Mouse (Mus musculus) liver, embryonic 12.5 days (tissue): Measurements from ENCODE around the gene Gpatch2. TPM values are rescaled to one million over a fixed set of nuclear protein-coding genes. Genes with fewer than 3 reads are reported as not detected.

ENCODE experiments used
- ATAC-seq: fragments of 200-750 bp; cut with Nextera tagmentation; 2 replicates; pipeline ENCODE4 v1.8.0; 2017; ENCODE audit warnings: moderate number of reproducible peaks, mild to moderate bottlenecking, moderate library complexity
- H3K27ac ChIP-seq: fragments of 300-500 bp; sonication (generic); 2 replicates; pipeline ENCODE4 v1.5.1; 2016; ENCODE audit warnings: mild to moderate bottlenecking
- H3K27me3 ChIP-seq: fragments of 300-500 bp; sonication (generic); replicated peaks from 2 replicates; pipeline ENCODE4 v1.6.1; 2016; ENCODE audit warnings: mild to moderate bottlenecking, moderate library complexity
- H3K36me3 ChIP-seq: fragments of 300-500 bp; sonication (generic); 2 replicates; pipeline ENCODE4 v1.6.1; 2016; ENCODE audit warnings: mild to moderate bottlenecking, moderate library complexity
- H3K4me1 ChIP-seq: fragments of 300-500 bp; sonication (generic); 2 replicates; pipeline ENCODE4 v1.6.1; 2016
- H3K4me2 ChIP-seq: fragments of 300-500 bp; sonication (generic); 2 replicates; pipeline ENCODE4 v1.6.1; 2016; ENCODE audit warnings: mild to moderate bottlenecking, moderate library complexity
- H3K4me3 ChIP-seq: fragments of 300-500 bp; sonication (generic); 2 replicates; pipeline ENCODE4 v1.5.1; 2016; ENCODE audit warnings: mild to moderate bottlenecking, moderate library complexity
- H3K9ac ChIP-seq: fragments of 300-500 bp; sonication (generic); 2 replicates; pipeline ENCODE4 v1.6.1; 2016; ENCODE audit warnings: mild to moderate bottlenecking, moderate library complexity
- H3K9me3 ChIP-seq: fragments of 300-500 bp; sonication (generic); replicated peaks from 2 replicates; pipeline ENCODE4 v1.6.1; 2016; ENCODE audit warnings: mild to moderate bottlenecking, moderate library complexity
- WGBS: fragments of 180-500 bp; shearing (Covaris S2); methylation state at CpG from one replicate; pipeline ENCODE4 v1.1.7; 2016; ENCODE audit not compliant: insufficient replicate concordance; 5-methylcytosine and 5-hydroxymethylcytosine counted together
- polyA plus RNA-seq: library from polyadenylated mRNA; unstranded; fragments of >200 nt; fragmentation: Nextera tagmentation; extraction: Ambion mirVana; gene quantifications from 2 replicates; pipeline ENCODE4 v1.2.1, GENCODE M21; 2016

The Gpatch2 gene
- 8.4 and 9.8 TPM in 2 replicates for polyA plus RNA-seq

GRCm38 (mm10) chr1:187215181-187216116 lies at the start of gene Gpatch2, which contains the start of gene Spata17:
TSS of gene Gpatch2 (plus strand) at chr1:187215508.
TSS of gene Spata17 (minus strand) at chr1:187215465.
- peak; percentile 92 for ATAC-seq
- Histone ChIP-seq H3K36me3 (no peaks in the 10 kb centered on the region), H3K9me3 (no peaks in the 10 kb centered on the region), H3K4me3 (peak within 1 kb of the TSS; percentile 83), H3K4me1 (peaks cover 19% of the 10 kb centered on the region), H3K27me3 (no peaks in the 10 kb centered on the region), H3K27ac (peak within 1 kb of the TSS; percentile 42), H3K4me2 (peak within 1 kb of the TSS; percentile 81), H3K9ac (peak within 1 kb of the TSS; percentile 85)
- WGBS, result under 1% methylated on average over 58 of the region's 58 CpGs

DNA sequence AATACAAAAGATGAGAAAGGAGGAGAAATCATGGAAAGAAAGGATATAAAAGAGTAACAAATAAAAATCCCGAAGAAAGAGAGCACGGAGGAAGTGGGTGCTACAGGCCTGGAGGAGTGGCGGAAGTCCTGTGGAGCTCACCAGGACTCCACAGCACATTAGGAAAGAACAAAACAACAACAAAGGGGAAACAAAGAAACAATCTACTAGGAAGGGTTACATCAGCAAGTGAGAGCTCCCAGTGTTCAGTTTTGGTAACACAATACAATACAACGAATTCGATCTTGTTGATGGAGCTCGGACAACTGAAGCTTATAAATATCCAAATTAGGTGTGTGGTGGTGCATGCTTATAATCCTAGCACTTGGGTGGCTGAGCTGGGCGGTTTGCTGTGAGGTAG lies 45.7 kb upstream of the Gpatch2 start:
- Histone ChIP-seq H3K27me3 (no peaks in the 10 kb centered on the region), H3K36me3 (no peaks in the 10 kb centered on the region), H3K4me3 (no peak overlapping the region), H3K4me1 (no peaks in the 10 kb centered on the region), H3K9ac (no peak overlapping the region), H3K27ac (no peak overlapping the region), H3K4me2 (no peak overlapping the region), H3K9me3 (no peaks in the 10 kb centered on the region)
- WGBS, result 69% methylated on average over 7 of the region's 7 CpGs
- ATAC-seq, result no peak

- Histone ChIP-seq H3K4me1 (no peaks in the 10 kb centered on the region), H3K4me3 (no peak overlapping the region), H3K36me3 (no peaks in the 10 kb centered on the region), H3K9me3 (no peaks in the 10 kb centered on the region), H3K4me2 (no peak overlapping the region), H3K27me3 (no peaks in the 10 kb centered on the region), H3K9ac (no peak overlapping the region), H3K27ac (no peak overlapping the region)
- no peak for ATAC-seq
- 40% methylated on average over 3 of the region's 3 CpGs for WGBS
Observed at GRCm38 (mm10) chr1:187170361-187170760, 44.9 kb upstream of the Gpatch2 start.

- Histone ChIP-seq H3K4me3 (no peak overlapping the region), H3K27ac (no peak overlapping the region), H3K9me3 (no peaks in the 10 kb centered on the region), H3K36me3 (no peaks in the 10 kb centered on the region), H3K4me1 (no peaks in the 10 kb centered on the region), H3K27me3 (no peaks in the 10 kb centered on the region), H3K9ac (no peak overlapping the region), H3K4me2 (no peak overlapping the region)
- ATAC-seq, result no peak
- WGBS, result 85% methylated on average over 1 of the region's 1 CpGs
Observed at GRCm38 (mm10) chr1:187175991-187176390, 39.3 kb upstream of the Gpatch2 start.

DNA sequence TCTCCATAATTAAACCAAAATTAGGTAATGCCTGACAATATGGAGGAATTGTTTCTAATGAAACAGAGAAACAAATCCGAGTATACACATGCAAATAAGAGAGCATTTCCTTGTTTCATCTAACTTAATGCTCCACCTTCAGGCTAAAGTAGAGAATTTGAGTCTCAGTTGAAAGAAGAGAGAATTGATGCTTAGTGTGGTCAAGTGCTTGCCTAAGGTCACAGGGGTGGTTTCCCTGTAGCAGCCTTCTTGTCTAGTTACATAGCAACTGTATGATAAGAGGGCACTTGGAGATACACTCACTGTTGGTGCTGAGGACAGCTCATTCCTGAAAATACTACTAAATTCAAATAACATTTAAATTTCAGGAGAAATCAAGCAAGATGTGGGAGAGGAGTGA lies 36.8 kb upstream of the Gpatch2 start:
- no peaks in the 10 kb centered on the region for H3K36me3 ChIP-seq
- H3K4me1 ChIP-seq, result no peaks in the 10 kb centered on the region
- no peak overlapping the region for H3K27ac ChIP-seq
- 55% methylated on average over 1 of the region's 1 CpGs for WGBS
- no peak overlapping the region for H3K4me3 ChIP-seq
- H3K9ac ChIP-seq, result no peak overlapping the region
- no peak overlapping the region for H3K4me2 ChIP-seq
- no peaks in the 10 kb centered on the region for H3K27me3 ChIP-seq
- no peak for ATAC-seq
- no peaks in the 10 kb centered on the region for H3K9me3 ChIP-seq

DNA sequence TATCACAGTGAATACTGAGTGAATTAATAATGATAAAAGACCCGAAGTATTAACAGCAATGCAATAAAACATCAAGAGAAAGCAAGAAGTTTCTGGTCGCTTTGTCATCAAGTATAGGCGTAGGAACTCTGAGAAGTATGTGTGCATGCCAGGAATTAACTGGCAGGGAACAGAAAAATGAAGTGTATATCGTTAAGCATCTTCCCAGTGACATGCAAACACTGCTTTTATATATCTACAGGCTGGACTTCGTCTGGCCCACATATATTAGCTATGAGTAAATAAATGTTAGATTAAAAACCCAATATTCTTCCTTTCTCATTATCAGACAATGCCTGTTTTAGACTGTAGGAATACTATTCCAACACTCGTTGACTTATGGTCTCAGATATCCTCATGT lies 9.8 kb upstream of the Gpatch2 start:
- no peaks in the 10 kb centered on the region for H3K9me3 ChIP-seq
- 61% methylated on average over 6 of the region's 6 CpGs for WGBS
- H3K4me3 ChIP-seq, result no peak overlapping the region
- no peak overlapping the region for H3K9ac ChIP-seq
- no peak for ATAC-seq
- no peaks in the 10 kb centered on the region for H3K27me3 ChIP-seq
- no peak overlapping the region for H3K27ac ChIP-seq
- no peaks in the 10 kb centered on the region for H3K4me1 ChIP-seq
- no peaks in the 10 kb centered on the region for H3K36me3 ChIP-seq
- H3K4me2 ChIP-seq, result no peak overlapping the region

DNA sequence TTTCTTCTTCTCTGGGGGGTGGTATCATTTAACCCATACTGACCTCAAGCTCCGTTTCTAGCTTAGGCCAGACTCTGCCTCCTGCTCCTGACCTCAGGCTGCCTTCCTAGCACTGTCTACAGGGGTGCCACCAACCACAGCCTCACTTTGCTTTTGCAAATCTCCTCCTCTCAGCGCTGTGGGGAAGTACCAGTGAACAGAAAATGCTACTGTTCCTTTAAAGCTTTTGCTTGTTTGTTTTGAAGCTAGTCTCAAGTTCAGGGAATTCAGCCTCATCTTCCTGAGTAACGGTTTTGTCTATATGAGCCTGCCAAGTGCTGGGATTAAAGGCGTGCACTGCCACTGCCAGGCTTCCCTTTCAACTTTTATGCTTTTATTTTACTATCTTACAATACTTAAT lies 5.8 kb upstream of the Gpatch2 start:
- Histone ChIP-seq H3K4me3 (no peak overlapping the region), H3K36me3 (no peaks in the 10 kb centered on the region), H3K4me2 (no peak overlapping the region), H3K9me3 (no peaks in the 10 kb centered on the region), H3K27ac (no peak overlapping the region), H3K27me3 (no peaks in the 10 kb centered on the region), H3K4me1 (no peaks in the 10 kb centered on the region), H3K9ac (no peak overlapping the region)
- ATAC-seq, result no peak
- 41% methylated on average over 4 of the region's 4 CpGs for WGBS

- no peaks in the 10 kb centered on the region for H3K9me3 ChIP-seq
- H3K4me3 ChIP-seq, result no peak overlapping the region
- H3K9ac ChIP-seq, result no peak overlapping the region
- no peak overlapping the region for H3K4me2 ChIP-seq
- no peaks in the 10 kb centered on the region for H3K27me3 ChIP-seq
- 71% methylated on average over 4 of the region's 4 CpGs for WGBS
- no peak for ATAC-seq
- H3K4me1 ChIP-seq, result peaks cover under 1% of the 10 kb centered on the region; the same call in 1 of the 2 replicates
- no peaks in the 10 kb centered on the region for H3K36me3 ChIP-seq
- no peak overlapping the region for H3K27ac ChIP-seq
Observed at GRCm38 (mm10) chr1:187210736-187211135, 4.6 kb upstream of the Gpatch2 start.

GRCm38 (mm10) chr1:187216620-187217410 lies 1.5 kb downstream of the Gpatch2 start:
- no peak for ATAC-seq
- no peaks in the 10 kb centered on the region for H3K36me3 ChIP-seq

GRCm38 (mm10) chr1:187220756-187221155 lies 5.4 kb downstream of the Gpatch2 start:
- Histone ChIP-seq H3K9ac (no peak overlapping the region), H3K4me3 (no peak overlapping the region), H3K27me3 (no peaks in the 10 kb centered on the region), H3K4me1 (peaks cover 22% of the 10 kb centered on the region), H3K9me3 (no peaks in the 10 kb centered on the region), H3K4me2 (no peak overlapping the region), H3K27ac (no peak overlapping the region), H3K36me3 (peaks cover 3% of the 10 kb centered on the region)
- WGBS, result 76% methylated on average over 6 of the region's 6 CpGs
- ATAC-seq, result no peak

More at GRCm38 (mm10) chr1:187216620-187217410, 1.5 kb downstream of the Gpatch2 start:
- H3K27ac ChIP-seq, result no peak overlapping the region
- H3K9me3 ChIP-seq, result no peaks in the 10 kb centered on the region
- H3K27me3 ChIP-seq, result no peaks in the 10 kb centered on the region
- 62% methylated on average over 9 of the region's 9 CpGs for WGBS
- H3K4me3 ChIP-seq, result no peak overlapping the region
- no peak overlapping the region; the same call in 1 of the 2 replicates for H3K4me2 ChIP-seq
- H3K4me1 ChIP-seq, result peaks cover 19% of the 10 kb centered on the region
- H3K9ac ChIP-seq, result no peak overlapping the region

- H3K4me2 ChIP-seq, result no peak overlapping the region
- H3K9ac ChIP-seq, result no peak overlapping the region
- H3K36me3 ChIP-seq, result peaks cover 33% of the 10 kb centered on the region
- peak; percentile 48; the same call in 1 of the 2 replicates for ATAC-seq
- H3K4me1 ChIP-seq, result peaks cover 20% of the 10 kb centered on the region; the same call in 1 of the 2 replicates
- WGBS, result 62% methylated on average over 11 of the region's 11 CpGs
- H3K27me3 ChIP-seq, result no peaks in the 10 kb centered on the region
- no peak overlapping the region for H3K4me3 ChIP-seq
- 0 out of 2 replicates have a peak overlapping the region, but pooled peaks have one; percentile 25 for H3K27ac ChIP-seq
- H3K9me3 ChIP-seq, result no peaks in the 10 kb centered on the region
Observed at GRCm38 (mm10) chr1:187226328-187227025, 11.2 kb downstream of the Gpatch2 start.
